Mouse (Mus musculus) olfactory bulb, adult 2 months (tissue): ENCODE data around the gene Dctn3.

Source experiments
- CTCF ChIP-seq: fragments of 200-500 bp; IDR thresholded peaks from 2 replicates; pipeline ENCODE4 v1.5.1; 2012; ENCODE audit warnings: low read depth, mild to moderate bottlenecking, low read length, moderate library complexity; ENCODE audit not compliant: insufficient read depth
- POLR2A ChIP-seq: fragments of 200-500 bp; IDR thresholded peaks from 2 replicates; pipeline ENCODE4 v1.6.1; 2012; ENCODE audit warnings: mild to moderate bottlenecking, low read depth, low read length, moderate library complexity; ENCODE audit not compliant: insufficient read depth

DNA sequence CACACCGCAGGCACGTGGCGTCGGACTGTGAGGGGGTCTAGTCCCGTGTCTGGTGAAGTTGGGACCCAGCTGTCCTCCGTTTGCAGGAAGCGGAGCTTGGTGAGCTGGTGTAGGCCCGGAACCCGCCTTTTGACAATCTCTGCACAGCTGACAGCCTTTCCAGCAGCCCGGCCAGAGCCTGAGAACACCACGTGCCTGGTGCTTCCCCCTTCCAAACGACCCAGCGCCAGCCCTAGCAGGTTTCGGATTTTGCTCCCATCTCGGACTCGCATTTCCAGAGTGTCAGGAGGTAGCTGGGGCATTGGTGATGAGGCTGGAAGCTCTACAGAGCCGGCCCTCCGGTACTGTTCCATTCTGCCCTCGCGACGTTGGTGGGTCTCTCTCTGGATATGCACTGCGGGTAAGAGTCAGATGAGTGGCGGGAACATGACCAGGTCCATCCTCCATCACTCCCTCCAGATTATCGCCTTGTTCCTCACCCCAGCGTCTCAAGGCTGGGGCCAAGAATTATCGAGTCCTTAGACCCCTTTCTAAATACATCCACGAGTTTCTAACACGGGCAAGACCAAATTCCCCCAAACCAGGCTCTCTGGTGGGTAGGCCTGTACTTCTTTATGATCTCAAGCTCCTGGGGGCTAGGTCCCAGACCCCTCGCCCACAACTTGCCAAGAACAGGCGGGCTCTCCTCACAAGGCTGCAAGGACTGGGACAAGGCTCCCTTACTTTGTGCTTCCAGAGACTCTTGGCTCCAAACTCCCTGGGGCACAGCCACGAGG, 10.4 kb downstream of the Dctn3 start:
- TF ChIP-seq POLR2A (no peak), CTCF (no peak)
